Mouse (Mus musculus) CH12.LX (cell line): ENCODE measurements around the gene Stx1a. TPM values are rescaled to one million over a fixed set of nuclear protein-coding genes. Genes with fewer than 3 reads are reported as not detected.

Experiments used
- DNase-seq: peaks from one replicate; pipeline ENCODE4 v3.0.0-alpha.2; 2013; ENCODE audit errors: extremely low read depth
- H3K27ac ChIP-seq: 2 replicates; pipeline ENCODE4 v1.5.1; 2012; ENCODE audit warnings: low read depth, mild to moderate bottlenecking, control low read depth, moderate library complexity; ENCODE audit not compliant: insufficient read depth
- H3K27me3 ChIP-seq: replicated peaks from 2 replicates; pipeline ENCODE3; 2012; ENCODE audit warnings: inconsistent platforms
- H3K36me3 ChIP-seq, 2 experiments: replicated peaks in 1 of 2; 2 replicates each; pipeline versions ENCODE3 to v1.6.1; 2012; ENCODE audit warnings: inconsistent platforms in 1 of 2, low read length in 1 of 2, mild to moderate bottlenecking in 1 of 2, mixed read lengths in 1 of 2, moderate library complexity in 1 of 2; ENCODE audit not compliant: control insufficient read depth in 1 of 2, insufficient read depth in 1 of 2
- H3K4me1 ChIP-seq, 2 experiments: 2 replicates each; pipeline ENCODE4 v1.6.1; 2012; ENCODE audit warnings: inconsistent platforms in 1 of 2, moderate library complexity in 1 of 2; ENCODE audit not compliant: insufficient read depth in 2 of 2, control insufficient read depth in 1 of 2
- H3K4me2 ChIP-seq: 2 replicates; pipeline ENCODE4 v1.6.1; 2012; ENCODE audit warnings: low read depth, mild to moderate bottlenecking, control low read depth; ENCODE audit not compliant: poor library complexity, insufficient read depth, severe bottlenecking
- H3K4me3 ChIP-seq, 3 experiments: fragments of 150-350 bp in 1 of 3; sonication (generic) in 1 of 3; replicated peaks in 1 of 3; 2 replicates each; pipeline versions ENCODE3 to v1.5.1; 2011 to 2012; ENCODE audit warnings: low read depth in 2 of 3, low read length in 2 of 3, mild to moderate bottlenecking in 2 of 3, moderate library complexity in 2 of 3, control low read depth in 1 of 3, improper control_type of control experiment in 1 of 3, inconsistent platforms in 1 of 3, mixed read lengths in 1 of 3; ENCODE audit not compliant: poor library complexity in 1 of 3
- H3K79me2 ChIP-seq: replicated peaks from 2 replicates; pipeline ENCODE4 v1.6.1; 2012; ENCODE audit warnings: mild to moderate bottlenecking, moderate library complexity; ENCODE audit not compliant: control insufficient read depth, poor library complexity, insufficient read depth, severe bottlenecking; ENCODE audit errors: extremely low read depth
- H3K9ac ChIP-seq: 2 replicates; pipeline ENCODE4 v1.6.1; 2012; ENCODE audit warnings: low read depth, mild to moderate bottlenecking, control low read depth, moderate library complexity; ENCODE audit not compliant: insufficient read depth
- H3K9me3 ChIP-seq: replicated peaks from 2 replicates; pipeline ENCODE3; 2012; ENCODE audit warnings: low read length, inconsistent platforms, mixed read lengths
- BHLHE40 ChIP-seq: IDR thresholded peaks from 2 replicates; pipeline ENCODE4 v1.6.1; 2011; ENCODE audit warnings: mild to moderate bottlenecking, low read depth, low read length, improper control_type of control experiment
- CHD2 ChIP-seq: IDR thresholded peaks from 2 replicates; pipeline ENCODE4 v1.6.1; 2011; ENCODE audit warnings: low read length, improper control_type of control experiment
- ELF1 ChIP-seq: IDR thresholded peaks from 2 replicates; pipeline ENCODE4 v1.6.1; 2014; ENCODE audit warnings: low read depth, mild to moderate bottlenecking, inconsistent platforms, low read length, improper control_type of control experiment
- EP300 ChIP-seq: IDR thresholded peaks from 2 replicates; pipeline ENCODE4 v1.6.1; 2011; ENCODE audit warnings: low read length, improper control_type of control experiment
- GABPA ChIP-seq: IDR thresholded peaks from 2 replicates; pipeline ENCODE4 v1.6.1; 2012; ENCODE audit warnings: low read depth, low read length, improper control_type of control experiment, inconsistent platforms; ENCODE audit not compliant: insufficient replicate concordance
- IRF4 ChIP-seq: IDR thresholded peaks from 2 replicates; pipeline ENCODE4 v1.6.1; 2014; ENCODE audit warnings: low read depth, mild to moderate bottlenecking, inconsistent platforms, low read length, improper control_type of control experiment
- JUN ChIP-seq: IDR thresholded peaks from 2 replicates; pipeline ENCODE4 v1.6.1; 2011; ENCODE audit warnings: low read depth, mild to moderate bottlenecking, low read length, improper control_type of control experiment, moderate library complexity; ENCODE audit not compliant: insufficient read depth
- JUND ChIP-seq: conservative IDR thresholded peaks from 2 replicates; pipeline ENCODE4 v1.6.1; 2011; ENCODE audit warnings: low read depth, low read length, improper control_type of control experiment
- KAT2A ChIP-seq: IDR thresholded peaks from 2 replicates; pipeline ENCODE4 v1.6.1; 2012; ENCODE audit warnings: low read length, improper control_type of control experiment, inconsistent platforms; ENCODE audit not compliant: insufficient replicate concordance
- MAFK ChIP-seq: IDR thresholded peaks from 2 replicates; pipeline ENCODE4 v1.6.1; 2011; ENCODE audit warnings: low read length, improper control_type of control experiment; ENCODE audit not compliant: insufficient replicate concordance
- MAZ ChIP-seq: IDR thresholded peaks from 2 replicates; pipeline ENCODE4 v1.6.1; 2012; ENCODE audit warnings: low read depth, mild to moderate bottlenecking, inconsistent platforms, low read length, improper control_type of control experiment, moderate library complexity
- POLR2A ChIP-seq: IDR thresholded peaks from 2 replicates; pipeline ENCODE4 v1.6.1; 2011; ENCODE audit warnings: low read depth, mild to moderate bottlenecking, improper control_type of control experiment, low read length
- POLR2AphosphoS2 ChIP-seq: IDR thresholded peaks from 2 replicates; pipeline ENCODE4 v1.6.1; 2011; ENCODE audit warnings: low read depth, low read length, improper control_type of control experiment
- RCOR1 ChIP-seq: conservative IDR thresholded peaks from 2 replicates; pipeline ENCODE4 v1.6.1; 2012; ENCODE audit warnings: low read depth, mild to moderate bottlenecking, inconsistent platforms, low read length, improper control_type of control experiment
- dilution Hi-C: fragments of 300-500 bp; cut with MboI; formaldehyde crosslinking; loops from 2 replicates; pipeline ENCODE4 v1.14.3; 2020; ENCODE audit warnings: low sequenced_read_pairs; ENCODE audit not compliant: extremely low pct_unique_long_range_greater_than_20kb, extremely low pct_ligation_motif_present
- in situ Hi-C: fragments of 300-500 bp; cut with MboI; formaldehyde crosslinking; loops from 3 replicates; pipeline ENCODE4 v1.14.3; 2019; ENCODE audit warnings: low sequenced_read_pairs, low pct_ligation_motif_present, low pct_unique_long_range_greater_than_20kb, mixed read lengths
- polyA plus RNA-seq: library from polyadenylated mRNA; unstranded; fragments of >175 nt; gene quantifications from 2 replicates; pipeline ENCODE4 v1.2.1, GENCODE M21; 2012; ENCODE audit warnings: low read depth; ENCODE audit not compliant: insufficient read length
- total RNA-seq, 2 experiments: library from RNA; depleted of rRNA; stranded (reverse); fragments of 300-350 nt in 1 of 2; fragments of >200 nt in 1 of 2; gene quantifications; 2 replicates each; pipeline ENCODE4 v1.2.3; 2012 to 2014

The Stx1a gene
- total and polyA plus RNA-seq, 3 experiments: 1.1 to 3.0 (median 2.0) TPM

- Histone ChIP-seq H3K79me2 (no peaks in the 10 kb centered on the region), H3K4me3 (no peak overlapping the region), H3K9ac (0 out of 2 replicates have a peak overlapping the region, but pooled peaks have one; percentile 8), H3K36me3 (no peaks in the 10 kb centered on the region), H3K9me3 (peaks cover 9% of the 10 kb centered on the region), H3K4me1 (0 out of 4 replicates have a peak, but pooled peaks cover 0 to 3% of the 10 kb centered on the region in 2 experiments), H3K27ac (no peak overlapping the region), H3K4me2 (peak overlapping the region; percentile 24), H3K27me3 (peaks cover 57% of the 10 kb centered on the region)
- dilution Hi-C loops: no loop called here
- in situ Hi-C loops: no loop called here
- no peak for DNase-seq
- no peak for TF ChIP-seq POLR2AphosphoS2
- 0 out of 2 replicates have a peak, but pooled peaks have one; percentile 22 for TF ChIP-seq BHLHE40
- no peak for TF ChIP-seq RCOR1
- 0 out of 2 replicates have a peak, but pooled peaks have one; percentile 20 for TF ChIP-seq JUN
- TF ChIP-seq MAFK: no peak
- TF ChIP-seq IRF4: peak; percentile 80
- TF ChIP-seq EP300: peak; percentile 48; the same call in 1 of the 2 replicates
- TF ChIP-seq JUND: peak; percentile 41; the same call in 1 of the 2 replicates
These were observed 34.1 kb upstream of the Stx1a start for GRCm38 (mm10) chr5:134989166-134989565.

GRCm38 (mm10) chr5:134989741-134990140, 33.5 kb upstream of the Stx1a start:
- in situ Hi-C loops: no loop called here
- H3K4me3 ChIP-seq: no peak overlapping the region
- H3K36me3 ChIP-seq: no peaks in the 10 kb centered on the region
- dilution Hi-C loops: no loop called here
- H3K27ac ChIP-seq: no peak overlapping the region
- TF ChIP-seq KAT2A (no peak), POLR2A (no peak), ELF1 (no peak), JUND (no peak), CHD2 (no peak), IRF4 (no peak), EP300 (no peak), GABPA (no peak), MAZ (no peak)
- peaks cover 9% of the 10 kb centered on the region for H3K9me3 ChIP-seq
- 0 out of 4 replicates have a peak, but pooled peaks cover 0 to 3% of the 10 kb centered on the region in 2 experiments for H3K4me1 ChIP-seq
- H3K27me3 ChIP-seq: peaks cover 59% of the 10 kb centered on the region
- no peaks in the 10 kb centered on the region for H3K79me2 ChIP-seq
- no peak overlapping the region for H3K9ac ChIP-seq
- H3K4me2 ChIP-seq: peak overlapping the region; percentile 24; the same call in 1 of the 2 replicates
- DNase-seq: no peak
